Mouse (Mus musculus): Measurements from ENCODE around the gene Nat8.

- TF ChIP-seq CTCF (conservative IDR thresholded peaks at IDR 0.05; ENCODE audit: low read length), result no peak
- TF ChIP-seq NANOG (IDR thresholded peaks at IDR 0.05; ENCODE audit: borderline replicate concordance, low read length), result no peak
Measured at GRCm38 (mm10) chr6:85829462-85829861, 2.4 kb downstream of the Nat8 start.
